Mouse (Mus musculus): ENCODE measurements around the gene Ncapd3. TPM values are rescaled to one million over a fixed set of nuclear protein-coding genes. Genes with fewer than 3 reads are reported as not detected.

Gene Ncapd3
- total RNA-seq, 2 experiments from 2014 or later: 18.8 to 19.6 TPM

DNA sequence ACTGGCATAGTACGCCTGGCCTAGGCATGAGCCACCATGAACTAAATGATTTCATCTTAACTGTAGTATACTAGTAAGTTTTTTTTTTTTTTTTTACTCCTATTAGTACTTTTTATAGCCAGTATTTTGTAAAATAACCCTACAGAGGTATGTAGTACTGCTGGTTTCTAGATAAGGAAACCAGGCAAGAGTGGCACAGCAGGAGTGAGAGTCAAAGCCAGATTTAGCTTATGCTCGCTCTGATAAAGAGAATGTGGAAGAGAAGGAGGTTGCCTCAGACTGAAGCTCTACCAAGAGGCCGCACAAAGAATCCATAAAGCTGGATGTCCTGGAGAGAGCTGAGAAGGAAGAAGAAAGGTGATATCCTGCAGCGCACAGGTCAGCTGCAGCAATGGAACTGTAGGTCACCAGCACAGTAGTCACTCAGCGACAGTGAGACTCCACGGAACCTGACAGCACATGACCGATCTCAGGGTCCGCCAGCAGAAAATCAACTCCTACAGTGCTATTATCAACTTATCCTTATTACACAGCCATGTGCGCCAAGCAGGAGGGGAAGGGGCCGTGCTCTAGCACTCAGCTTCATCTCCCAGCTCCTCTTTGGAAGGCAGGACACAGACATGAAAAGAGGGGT, 110.6 kb downstream of the Ncapd3 start:
- Histone ChIP-seq H3K27ac (no peak overlapping the region), H3K4me3 (no peak overlapping the region)
- DNase-seq (ENCODE audit: low spot score in 2 of 2): no peak
- no peak for TF ChIP-seq CTCF (conservative IDR thresholded peaks at IDR 0.05)

DNA sequence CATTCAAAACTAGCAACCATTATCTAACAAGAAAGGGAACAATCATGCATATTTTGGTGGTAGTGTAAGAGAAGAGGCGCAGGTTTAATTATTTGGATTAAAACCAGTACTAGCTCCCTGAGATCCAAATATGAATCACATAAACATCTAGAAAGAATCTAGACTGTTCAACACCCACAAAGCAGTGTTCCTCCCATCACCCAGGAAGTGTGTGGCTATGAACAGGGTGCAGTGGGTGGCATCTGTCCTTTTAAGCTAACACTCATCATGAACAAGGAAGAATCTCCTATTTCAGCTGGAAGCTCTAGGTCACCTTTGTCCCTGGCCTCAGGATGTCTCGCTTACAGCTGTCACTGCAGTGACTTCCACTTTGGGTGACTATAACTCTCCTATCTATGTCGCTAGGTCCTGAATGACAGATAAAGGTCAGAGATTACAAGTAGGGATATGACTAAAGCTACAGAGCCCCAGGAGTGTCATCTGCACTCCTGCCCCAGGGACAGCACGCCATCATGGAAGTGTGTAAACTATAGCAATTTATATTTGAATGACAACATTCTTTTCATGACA, 114.4 kb downstream of the Ncapd3 start:
- no peak for TF ChIP-seq CTCF (conservative IDR thresholded peaks at IDR 0.05)
- Histone ChIP-seq H3K27ac (peak overlapping the region; percentile 59), H3K4me3 (no peak overlapping the region)
- DNase-seq (ENCODE audit: low spot score in 2 of 2): no peak

Other genes starting within 250 kb of the Ncapd3 start
- gene Glb1l2, start 223.7 kb upstream of the Ncapd3 start, total RNA-seq (2021): under 1 TPM; 0.49 to 0.69 TPM
- gene Glb1l3, start 169.3 kb upstream of the Ncapd3 start, total RNA-seq (2021): not detected
- gene Gm1110, start 107.1 kb upstream of the Ncapd3 start, total RNA-seq (2021): not detected
- gene Acad8, start 30.6 kb upstream of the Ncapd3 start, total RNA-seq (2021): 10 to 100 TPM; 37.6 to 40.7 TPM
- gene Thyn1, start 30.5 kb upstream of the Ncapd3 start, total RNA-seq (2021): 100 to 1,000 TPM in 1 of 2 experiments, 10 to 100 TPM in 1; 98.7 to 107 TPM
- gene Vps26b, start 110 bp upstream of the Ncapd3 start, total RNA-seq (2021): 100 to 1,000 TPM; 106 to 111 TPM
- 10 to 100 TPM; 36.4 to 42.3 TPM for gene Jam3, start 125.2 kb downstream of the Ncapd3 start, total RNA-seq (2021)

Data from layer of hippocampus, adult 2 months (tissue).